Mouse (Mus musculus) adrenal gland, postnatal 36 days (tissue): ENCODE data around the gene Rai14. TPM values are rescaled to one million over a fixed set of nuclear protein-coding genes. Genes with fewer than 3 reads are reported as not detected.
"Not testable (repeated sequence)": the region's sequence is repeated elsewhere in the genome, so short reads cannot be mapped to it uniquely, and the experiment has no call there.

Source experiments
- DNase-seq, 2 experiments: peaks; one replicate each; pipeline ENCODE4 v3.0.0; 2021; ENCODE audit warnings: mixed read lengths in 1 of 2
- total RNA-seq, 2 experiments: library from RNA; stranded (reverse); gene quantifications; 2 replicates each; pipeline ENCODE4 v1.2.3; 2021

Gene Rai14
- total RNA-seq, 2 experiments from 2014 or later, result 25.9 to 32.3 TPM

GRCm38 (mm10) chr15:10534591-10534990 lies 179.8 kb downstream of the Rai14 start:
- no peak for DNase-seq

- not testable (repeated sequence) for DNase-seq
Measured at GRCm38 (mm10) chr15:10533361-10533760, 181.1 kb downstream of the Rai14 start.

DNA sequence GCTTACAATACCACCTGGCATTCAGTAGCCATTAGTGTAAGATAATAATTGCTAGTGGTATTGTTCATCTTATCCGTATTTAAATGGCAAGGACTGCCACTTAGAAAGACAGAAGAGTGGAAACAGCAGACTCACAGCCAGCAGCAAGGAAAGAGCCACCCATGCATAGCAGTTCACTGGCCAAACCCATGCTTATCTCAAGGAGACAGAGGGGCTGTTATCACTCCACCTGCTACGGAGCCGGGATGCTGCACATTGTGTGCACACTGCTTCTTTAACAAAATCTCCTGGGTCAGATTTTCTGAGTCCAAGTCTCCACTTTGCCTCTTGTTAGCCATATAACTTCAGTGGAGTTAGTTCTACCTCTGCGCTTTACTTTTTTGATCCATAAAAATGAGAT lies 183.1 kb downstream of the Rai14 start:
- no peak for DNase-seq

DNA sequence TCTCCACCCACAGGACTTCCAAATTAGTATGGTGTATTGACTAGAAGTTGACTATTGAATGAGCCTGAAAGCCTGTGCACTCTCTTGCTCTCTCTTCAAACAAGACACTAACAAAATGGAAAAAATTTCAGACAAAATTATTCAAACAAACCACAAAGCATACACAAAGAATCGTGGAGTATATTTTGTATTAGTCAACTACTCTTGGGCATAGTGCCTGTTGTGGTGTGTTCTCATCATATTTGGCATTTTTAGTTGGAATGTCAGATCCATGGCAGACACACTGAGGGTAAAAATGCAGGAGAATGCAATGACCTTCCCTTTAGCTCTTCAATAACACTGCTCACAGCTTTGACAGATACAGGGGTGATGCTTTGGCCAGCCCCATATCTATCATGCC lies 188.5 kb downstream of the Rai14 start:
- DNase-seq, result no peak

Other genes with a start within 250 kb of the Rai14 start
- gene Dnajc21, start 244.1 kb downstream of the Rai14 start, total RNA-seq, result 10 to 100 TPM; 39.6 to 46.3 TPM
- 10 to 100 TPM; 53.0 to 55.1 TPM for gene Brix1, start 228.7 kb downstream of the Rai14 start, total RNA-seq
- 10 to 100 TPM; 14.5 to 14.9 TPM for gene Rad1, start 228.6 kb downstream of the Rai14 start, total RNA-seq
- not detected for gene Ttc23l, start 156.0 kb downstream of the Rai14 start, total RNA-seq
- 1 to 10 TPM; 1.2 to 1.3 TPM for gene C1qtnf3, start 237.7 kb upstream of the Rai14 start, total RNA-seq